Mouse (Mus musculus) effector memory CD4-positive, alpha-beta T cell, adult 5 months (primary cell): ENCODE data around the gene Rfesd. TPM values are rescaled to one million over a fixed set of nuclear protein-coding genes. Genes with fewer than 3 reads are reported as not detected.

ENCODE experiments used
- polyA plus RNA-seq: library from polyadenylated mRNA; unstranded; fragments of 100-300 nt; shearing (Covaris generic); gene quantifications from one replicate; pipeline ENCODE4 v1.2.1, GENCODE M21; 2017

Rfesd gene
- 10.2 TPM for polyA plus RNA-seq

GRCm38 (mm10) chr13:76017974-76018843, at the start of gene Rfesd:
Gene Rfesd, minus strand, starts transcription at chr13:76018719.

GRCm38 (mm10) chr13:76056896-76057266, 38.4 kb upstream of the Rfesd start, which contains the start of gene Gpr150:
Gene Gpr150, minus strand, starts transcription at chr13:76056996.

GRCm38 (mm10) chr13:75966850-75967249, 51.7 kb downstream of the Rfesd start, which contains the start of gene Spata9:
Gene Spata9, plus strand, starts transcription at chr13:75967150.

Other genes with a start within 250 kb of the Rfesd start
- gene Glrx, start 178.9 kb downstream of the Rfesd start, polyA plus RNA-seq = 63.4 TPM
- gene Rhobtb3, start 74.8 kb downstream of the Rfesd start, polyA plus RNA-seq = 0.15 TPM
- not detected for gene Spata9, start 51.6 kb downstream of the Rfesd start, polyA plus RNA-seq
- gene Gpr150, start 38.3 kb upstream of the Rfesd start, polyA plus RNA-seq = not detected
- gene Arsk, start 79.9 kb upstream of the Rfesd start, polyA plus RNA-seq = 5.9 TPM
- gene Ttc37, start 80.0 kb upstream of the Rfesd start, polyA plus RNA-seq = 20.2 TPM